Mouse (Mus musculus) stomach, postnatal 0 days (tissue): Measurements from ENCODE around the gene Olfr641.

Experiments used
- CTCF ChIP-seq: IDR thresholded peaks from 2 replicates; pipeline ENCODE4 v1.5.1; 2016; ENCODE audit warnings: antibody characterized with exemption, low read depth, mild to moderate bottlenecking, moderate library complexity
- EP300 ChIP-seq: optimal IDR thresholded peaks from 2 replicates; pipeline ENCODE3; 2016; ENCODE audit warnings: antibody characterized with exemption

DNA sequence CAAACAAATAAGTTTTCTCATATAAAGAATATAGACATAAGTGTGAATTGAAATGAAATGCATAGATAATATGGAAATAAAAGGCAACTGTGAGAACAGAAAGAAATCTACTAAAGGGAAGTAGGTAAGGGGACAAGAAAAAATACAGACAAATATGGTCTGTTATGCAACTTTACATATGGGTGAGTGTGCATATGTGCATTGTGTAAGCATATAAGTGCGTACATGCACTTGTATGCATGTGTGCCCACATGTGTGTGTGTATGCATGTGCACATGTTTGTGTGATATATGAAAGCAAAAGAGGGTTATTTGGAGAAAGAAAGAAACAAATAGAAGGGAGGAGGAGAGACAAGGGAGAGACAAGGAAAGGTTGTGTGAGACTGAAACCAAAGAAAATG, 16.3 kb upstream of the Olfr641 start:
- no peak for TF ChIP-seq CTCF
- TF ChIP-seq EP300, result no peak
